Mouse (Mus musculus) spleen, adult 2 months (tissue): Measurements from ENCODE around the gene Rap1a. TPM values are rescaled to one million over a fixed set of nuclear protein-coding genes. Genes with fewer than 3 reads are reported as not detected.

Experiments
- DNase-seq, 2 experiments: peaks; one replicate each; pipeline versions ENCODE4 v3.0.0 to v3.0.0-alpha.2; 2012 to 2021; ENCODE audit warnings: low spot score in 2 of 2, low read depth in 1 of 2
- H3K27ac ChIP-seq: fragments of 200-500 bp; 2 replicates; pipeline ENCODE4 v1.5.1; 2012; ENCODE audit warnings: low read length, inconsistent platforms; ENCODE audit not compliant: insufficient read depth
- H3K27me3 ChIP-seq: fragments of 200-500 bp; 2 replicates; pipeline ENCODE4 v1.6.1; 2012; ENCODE audit warnings: mild to moderate bottlenecking, moderate library complexity, low read length, inconsistent platforms; ENCODE audit not compliant: control insufficient read depth, insufficient read depth
- H3K36me3 ChIP-seq: fragments of 200-500 bp; 2 replicates; pipeline ENCODE4 v1.6.1; 2012; ENCODE audit warnings: mild to moderate bottlenecking, low read length, inconsistent platforms; ENCODE audit not compliant: control insufficient read depth, insufficient read depth
- H3K4me1 ChIP-seq: fragments of 200-500 bp; 2 replicates; pipeline ENCODE4 v1.6.1; 2011; ENCODE audit warnings: inconsistent platforms; ENCODE audit not compliant: control insufficient read depth, insufficient read depth, insufficient read length
- H3K4me3 ChIP-seq: fragments of 200-500 bp; 2 replicates; pipeline ENCODE4 v1.5.1; 2011; ENCODE audit warnings: mild to moderate bottlenecking, inconsistent platforms; ENCODE audit not compliant: insufficient read depth, insufficient read length; ENCODE audit errors: extremely low read depth
- CTCF ChIP-seq: fragments of 200-500 bp; IDR thresholded peaks from 2 replicates; pipeline ENCODE4 v1.5.1; 2011; ENCODE audit warnings: mild to moderate bottlenecking, inconsistent platforms; ENCODE audit not compliant: insufficient read depth, insufficient read length, insufficient replicate concordance; ENCODE audit errors: extremely low read depth
- POLR2A ChIP-seq: fragments of 200-500 bp; IDR thresholded peaks from 2 replicates; pipeline ENCODE4 v1.6.1; 2011; ENCODE audit warnings: low read depth, low read length, inconsistent platforms
- WGBS: fragments of 180-500 bp; shearing (Covaris S2); methylation state at CpG from one replicate; pipeline ENCODE4 v1.1.7; 2018; 5-methylcytosine and 5-hydroxymethylcytosine counted together
- polyA plus RNA-seq: library from polyadenylated mRNA; depleted of rRNA; stranded (reverse); fragments of >200 nt; gene quantifications from 2 replicates; pipeline ENCODE4 v1.2.3, GENCODE M21; 2012; rRNA removed

The Rap1a gene
- 6.5 and 8.0 TPM in 2 replicates for polyA plus RNA-seq

DNA sequence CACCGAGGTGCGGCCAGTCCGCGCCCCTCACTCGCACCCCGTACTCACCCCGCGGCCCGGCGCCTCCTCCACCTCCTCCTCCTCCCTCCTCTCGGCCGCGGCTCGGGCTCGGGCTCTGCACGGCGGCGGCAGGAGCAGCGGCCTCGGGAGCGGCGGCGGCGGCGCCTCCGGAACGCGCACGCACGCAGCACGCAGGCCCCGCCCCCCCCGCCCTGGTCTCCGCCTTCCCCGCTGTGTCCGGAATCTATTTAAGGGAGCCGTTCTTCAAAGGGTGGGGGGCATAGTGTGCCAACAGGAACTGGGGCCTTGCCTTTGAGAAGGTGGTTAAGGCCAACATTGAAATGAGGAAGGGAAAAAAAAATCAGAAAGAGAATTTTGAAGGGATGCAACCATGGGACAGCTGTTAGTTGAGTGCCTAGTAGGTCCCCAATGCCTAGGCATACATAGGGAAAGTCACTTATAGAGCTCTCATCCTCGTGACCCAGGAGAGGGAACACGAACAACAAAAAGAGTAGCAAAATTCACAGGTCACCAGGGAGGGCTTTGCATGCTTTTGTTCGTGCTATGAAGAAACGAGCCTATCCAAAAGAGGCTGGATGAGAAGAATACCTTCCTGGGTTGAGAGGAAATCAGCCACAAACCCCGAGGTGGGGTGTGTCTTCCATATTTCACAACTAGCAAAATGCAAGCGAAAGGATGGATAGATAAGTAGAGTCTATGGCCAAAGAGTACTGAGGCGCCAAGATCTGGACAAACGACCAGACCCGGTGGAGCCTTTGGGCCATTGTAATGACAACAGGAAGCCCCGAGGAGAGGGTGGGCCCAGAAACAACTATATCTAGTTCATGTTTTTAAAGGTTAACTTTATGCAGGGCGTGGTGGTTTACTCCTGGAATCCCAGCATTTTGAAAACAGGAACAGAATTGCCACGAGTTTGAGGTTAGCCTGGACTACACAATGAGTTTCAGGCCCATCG, at the start of gene Rap1a:
TSS of gene Rap1a (minus strand) at position 146 of the 976 bp plus-strand sequence.
- Histone ChIP-seq H3K4me3 (peak within 1 kb of the TSS; percentile 69), H3K27ac (peak within 1 kb of the TSS; percentile 77), H3K36me3 (no peaks in the 10 kb centered on the region), H3K4me1 (peaks cover 22% of the 10 kb centered on the region), H3K27me3 (no peaks in the 10 kb centered on the region)
- 11% methylated on average over 41 of the region's 50 CpGs for WGBS
- TF ChIP-seq CTCF (no peak), POLR2A (peak; percentile 31; the same call in 1 of the 2 replicates)
- peak in 1 of 2 experiments; percentile 70 for DNase-seq

DNA sequence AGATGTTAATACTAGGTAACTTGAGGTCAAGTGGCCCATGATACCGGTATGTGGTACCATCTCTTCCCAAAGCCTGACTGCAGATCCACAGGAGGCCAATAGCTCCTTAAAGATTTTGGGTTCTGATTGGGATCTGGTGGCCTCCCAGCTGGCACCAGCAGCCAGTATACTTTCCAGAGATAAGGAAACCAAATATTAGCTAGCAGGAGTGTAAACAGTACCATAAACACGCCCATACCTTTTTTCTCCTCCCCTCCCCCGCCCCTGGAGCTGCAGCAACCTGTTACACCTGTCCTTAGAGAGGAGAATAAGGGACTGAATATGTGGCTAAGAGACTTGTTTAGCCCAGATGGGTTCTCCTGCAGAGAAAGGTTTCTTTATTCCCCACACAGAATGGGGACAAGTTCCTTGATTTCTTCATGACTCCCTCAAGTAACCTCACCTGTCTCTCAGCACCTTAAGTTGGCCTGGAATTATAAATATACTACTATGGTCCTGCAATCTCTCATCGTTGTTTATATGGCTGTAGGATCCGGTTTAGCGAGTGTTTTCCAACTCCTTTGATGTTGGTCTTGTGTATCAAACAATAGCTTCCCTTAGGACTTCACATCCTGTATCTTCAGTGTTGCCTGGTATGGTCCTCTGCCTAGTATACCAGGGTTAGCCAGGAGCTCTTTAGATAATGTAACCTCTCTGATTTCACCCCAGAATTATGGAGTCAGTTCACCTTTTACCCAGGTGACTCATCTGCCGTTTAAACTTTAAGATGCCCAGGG, 45.3 kb upstream of the Rap1a start:
- 82% methylated on average over 7 of the region's 7 CpGs for WGBS
- no peak for DNase-seq
- no peak overlapping the region for H3K27ac ChIP-seq

DNA sequence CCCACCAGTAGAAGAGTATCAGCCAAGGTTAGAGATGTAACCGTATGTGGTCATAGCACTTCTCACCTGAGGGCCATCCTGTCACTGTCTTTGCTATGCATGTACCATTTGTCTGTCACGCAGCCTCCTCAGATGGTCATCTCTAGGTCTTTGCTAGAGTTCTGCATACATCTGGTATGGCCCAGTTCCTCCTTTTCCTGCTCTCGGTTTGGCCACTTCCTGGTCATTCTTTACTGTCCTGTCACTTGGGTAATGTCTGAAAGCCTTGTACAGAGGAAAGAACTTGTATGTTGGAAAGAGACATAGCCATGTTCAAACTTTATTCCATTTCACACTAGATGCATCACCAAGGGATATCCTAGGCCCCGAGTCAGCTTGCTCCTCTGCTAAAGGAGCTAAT, 38.7 kb upstream of the Rap1a start:
- H3K4me1 ChIP-seq = no peaks in the 10 kb centered on the region
- H3K27me3 ChIP-seq = no peaks in the 10 kb centered on the region
- 84% methylated on average over 4 of the region's 4 CpGs for WGBS
- H3K36me3 ChIP-seq = no peaks in the 10 kb centered on the region
- TF ChIP-seq POLR2A (no peak), CTCF (no peak)
- H3K4me3 ChIP-seq = no peak overlapping the region
- H3K27ac ChIP-seq = no peak overlapping the region
- no peak for DNase-seq

More for the DNA sequence above, 45.3 kb upstream of the Rap1a start:
- H3K4me1 ChIP-seq = no peaks in the 10 kb centered on the region
- H3K27me3 ChIP-seq = no peaks in the 10 kb centered on the region
- H3K36me3 ChIP-seq = no peaks in the 10 kb centered on the region
- H3K4me3 ChIP-seq = no peak overlapping the region
- TF ChIP-seq CTCF (no peak), POLR2A (no peak)

DNA sequence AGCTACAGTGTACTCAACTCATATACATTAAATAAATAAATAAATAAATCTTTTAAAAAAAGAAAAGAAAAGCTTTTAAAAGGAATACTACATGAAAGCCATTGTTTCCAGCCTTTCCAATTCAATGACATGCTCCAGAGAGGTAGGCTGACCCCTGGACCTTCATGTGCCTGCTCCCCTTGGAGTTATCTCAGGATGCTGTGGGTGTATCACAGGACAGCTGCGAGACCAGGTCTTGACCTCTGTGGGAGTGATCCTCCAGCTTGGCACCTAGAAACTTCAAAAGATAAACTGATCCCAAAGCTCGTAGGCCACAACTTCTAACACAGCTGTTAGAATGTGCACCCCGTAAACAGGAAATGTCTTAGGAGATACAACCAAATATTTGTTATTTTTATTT, 37.5 kb upstream of the Rap1a start:
- 95% methylated on average over 3 of the region's 3 CpGs for WGBS
- H3K36me3 ChIP-seq = no peaks in the 10 kb centered on the region
- no peak for DNase-seq
- H3K4me3 ChIP-seq = no peak overlapping the region
- no peak overlapping the region for H3K27ac ChIP-seq
- TF ChIP-seq CTCF (no peak), POLR2A (no peak)
- no peaks in the 10 kb centered on the region for H3K27me3 ChIP-seq
- H3K4me1 ChIP-seq = no peaks in the 10 kb centered on the region

- TF ChIP-seq CTCF (no peak), POLR2A (no peak)
- H3K4me1 ChIP-seq = no peaks in the 10 kb centered on the region
These were observed 35.7 kb upstream of the Rap1a start for GRCm38 (mm10) chr3:105836883-105837282.

DNA sequence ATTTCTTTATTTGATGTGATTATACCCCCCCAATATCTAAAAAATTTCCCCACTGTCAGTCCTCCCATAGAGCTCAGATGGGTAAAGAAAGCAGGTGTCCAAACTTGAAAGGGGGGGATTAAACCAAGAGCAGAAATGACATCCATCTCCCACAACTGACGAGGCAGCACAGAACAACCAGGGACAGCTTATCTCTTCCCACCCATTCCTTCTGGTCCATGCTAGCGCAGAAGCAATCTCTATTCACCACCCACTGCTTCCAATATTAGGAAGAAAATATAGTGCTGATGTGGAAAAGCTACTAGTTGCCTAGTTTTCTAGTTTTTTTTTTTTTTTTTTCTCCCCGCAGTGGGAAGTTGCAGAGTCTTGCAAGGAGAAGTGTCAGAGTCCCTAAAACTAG, 34.7 kb upstream of the Rap1a start:
- 81% methylated on average over 3 of the region's 3 CpGs for WGBS
- DNase-seq = no peak
- no peaks in the 10 kb centered on the region for H3K27me3 ChIP-seq
- H3K27ac ChIP-seq = no peak overlapping the region
- TF ChIP-seq POLR2A (no peak), CTCF (no peak)
- H3K4me3 ChIP-seq = no peak overlapping the region
- no peaks in the 10 kb centered on the region for H3K4me1 ChIP-seq
- H3K36me3 ChIP-seq = no peaks in the 10 kb centered on the region

More at GRCm38 (mm10) chr3:105836883-105837282, 35.7 kb upstream of the Rap1a start:
- Histone ChIP-seq H3K27ac (no peak overlapping the region), H3K36me3 (no peaks in the 10 kb centered on the region), H3K27me3 (no peaks in the 10 kb centered on the region), H3K4me3 (no peak overlapping the region)
- no peak for DNase-seq
- 76% methylated on average over 3 of the region's 3 CpGs for WGBS

GRCm38 (mm10) chr3:105831584-105831983, 30.4 kb upstream of the Rap1a start:
- 97% methylated on average over 3 of the region's 3 CpGs for WGBS

More at GRCm38 (mm10) chr3:105831584-105831983, 30.4 kb upstream of the Rap1a start:
- H3K27me3 ChIP-seq = no peaks in the 10 kb centered on the region
- no peak for DNase-seq
- H3K4me1 ChIP-seq = no peaks in the 10 kb centered on the region; the same call in 1 of the 2 replicates
- no peaks in the 10 kb centered on the region for H3K36me3 ChIP-seq
- no peak overlapping the region for H3K4me3 ChIP-seq
- no peak overlapping the region for H3K27ac ChIP-seq
- TF ChIP-seq CTCF (no peak), POLR2A (no peak)
